25 mouse cellular contexts compared by ENCODE assay signal in the genomic region with DNA sequence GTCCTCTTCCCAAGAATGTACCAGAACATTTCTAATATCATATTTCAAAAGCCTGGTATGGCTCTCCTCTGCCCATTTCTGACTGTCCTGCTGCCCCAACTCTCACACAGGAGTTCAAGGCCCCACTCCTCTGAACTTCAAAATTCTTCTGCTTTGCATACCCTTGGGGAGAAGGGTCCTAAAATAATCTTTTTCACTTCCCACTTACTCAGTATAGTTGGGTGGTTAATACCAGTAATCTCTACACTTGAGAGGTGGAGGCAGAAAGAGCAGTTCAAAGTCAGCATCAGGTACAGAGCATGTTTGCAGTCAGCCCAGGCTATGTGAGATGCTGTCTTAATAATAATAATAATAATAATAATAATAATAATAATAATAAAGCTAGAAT. TPM values are rescaled to one million over a fixed set of nuclear protein-coding genes. Genes with fewer than 3 reads are reported as not detected.
"Had no signal": no experiment of that assay in that cellular context is flagged by ENCODE, and none has a peak within 500 bp of the region (broad histone marks: within the 10 kb centered on the region; RNA-seq: fewer than 3 reads in every experiment).

No protein-coding gene starts in this region.

- DNase-seq: kidney, adult 2 months; kidney, postnatal 25 days; layer of hippocampus, adult 9-11 months; liver, embryonic 13.5 days; lung, adult 2 months; lung, postnatal 14 days; lung, postnatal 4 days; right cerebral cortex, adult 18-20 months; right cerebral cortex, postnatal 14 days; thymus, adult 2 months; thymus, postnatal 25 days had no signal

- H3K36me3 ChIP-seq: liver, embryonic 13.5 days; midbrain, embryonic 13.5 days had no signal

- H3K4me1 ChIP-seq: liver, embryonic 13.5 days had no signal

- H3K27me3 ChIP-seq: liver, embryonic 13.5 days; midbrain, embryonic 13.5 days had no signal

- H3K9ac ChIP-seq: liver, embryonic 13.5 days; midbrain, embryonic 13.5 days had no signal

- H3K4me2 ChIP-seq: liver, embryonic 13.5 days; midbrain, embryonic 13.5 days had no signal

- H3K4me3 ChIP-seq: layer of hippocampus, adult 2 months; liver, embryonic 13.5 days; midbrain, embryonic 13.5 days had no signal

- H3K27ac ChIP-seq: kidney, postnatal 0 days; layer of hippocampus, adult 2 months; liver, embryonic 13.5 days; midbrain, embryonic 13.5 days; stomach, postnatal 0 days had no signal

- H3K9me3 ChIP-seq: liver, embryonic 13.5 days; midbrain, embryonic 13.5 days had no signal

RNA-seq across cellular contexts. Expression of gene Kcnmb3, which starts 1.1 kb away (rescaled TPM):
- total RNA-seq: liver, adult 2 months; megakaryocyte progenitor cell, adult 5-6 weeks; megakaryocyte-erythroid progenitor cell, adult 5-6 weeks; monocyte, adult 5-6 weeks had no signal
- polyA plus RNA-seq: intestine, embryonic 14.5 days; kidney, embryonic 14.5 days; kidney, postnatal 0 days; limb, embryonic 14.5 days; liver, adult 2 months; liver, embryonic 13.5 days; liver, embryonic 16.5 days; lung, adult 2 months; neural tube, embryonic 11.5 days; stomach, embryonic 14.5 days had no signal
